ENCODE assay signal across 8 mouse cellular contexts in genomic region chr6:50526597-50527024, GRCm38 (mm10). TPM values are rescaled to one million over a fixed set of nuclear protein-coding genes. Genes with fewer than 3 reads are reported as not detected.
A peak's percentile ranks its signal among the peaks of the same experiment; 100 is the strongest.
DNase-seq lines count a peak whose midpoint lies in the region; ATAC-seq and TF ChIP-seq lines count a peak whose summit lies in the region.

No protein-coding gene starts in this region.

- 25% methylated on average over 7 of the region's 7 CpGs for WGBS in heart, adult 2 months
- 26% methylated on average over 7 of the region's 7 CpGs for WGBS in heart, postnatal 0 days
- 19% methylated on average over 7 of the region's 7 CpGs for WGBS in small intestine, adult 2 months

- H3K36me3 ChIP-seq in heart, adult 2 months (ENCODE audit: control insufficient read depth, insufficient read depth, low read length), result no peaks in the 10 kb centered on the region
- H3K36me3 ChIP-seq in heart, postnatal 0 days (replicated peaks; ENCODE audit: control insufficient read depth, insufficient read depth, low read length), result no peaks in the 10 kb centered on the region
- no peaks in the 10 kb centered on the region for H3K36me3 ChIP-seq in small intestine, adult 2 months (ENCODE audit: control insufficient read depth, insufficient read depth, low read length)

- TF ChIP-seq POLR2A in heart, adult 2 months (IDR thresholded peaks at IDR 0.05; ENCODE audit: insufficient read depth, low read depth, low read length), result no peak
- TF ChIP-seq POLR2A in small intestine, adult 2 months (IDR thresholded peaks at IDR 0.05; ENCODE audit: low read depth, low read length), result no peak

- no peak overlapping the region for H3K4me2 ChIP-seq in heart, postnatal 0 days (ENCODE audit: low read depth, low read length)

- H3K9ac ChIP-seq in heart, adult 2 months (ENCODE audit: low read depth, low read length), result no peak overlapping the region
- H3K9ac ChIP-seq in heart, postnatal 0 days (replicated peaks; ENCODE audit: low read depth, low read length), result no peak overlapping the region

- ATAC-seq in common myeloid progenitor, adult 5-6 weeks (replicated peaks; ENCODE audit: low read depth, poor library complexity, severe bottlenecking), result peak; percentile 79
- ATAC-seq in heart, postnatal 0 days (ENCODE audit: insufficient read depth, low read depth), result peak; percentile 44; the same call in 1 of the 2 replicates
- ATAC-seq in megakaryocyte progenitor cell, adult 5-6 weeks (replicated peaks; ENCODE audit: poor library complexity), result peak; percentile 83

- no peak overlapping the region for H3K4me3 ChIP-seq in heart, adult 2 months
- no peak overlapping the region for H3K4me3 ChIP-seq in heart, postnatal 0 days (ENCODE audit: low read depth, low read length)
- no peak overlapping the region for H3K4me3 ChIP-seq in small intestine, adult 2 months (ENCODE audit: low read depth, low read length)

- TF ChIP-seq CTCF in heart, adult 2 months (IDR thresholded peaks at IDR 0.05), result peak; percentile 92
- peak; percentile 97 for TF ChIP-seq CTCF in heart, postnatal 0 days (IDR thresholded peaks at IDR 0.05; ENCODE audit: low read depth)
- peak; percentile 47; the same call in 1 of the 2 replicates for TF ChIP-seq CTCF in small intestine, adult 2 months (IDR thresholded peaks at IDR 0.05; ENCODE audit: extremely low read depth, insufficient read length, insufficient replicate concordance, low read depth, low read length)

- intact Hi-C loops in heart, adult 2 months (cut with DNase I), result loop anchor here (1.0 to 5.0 kb wide), 2 partner anchors 69 to 214 kb away; partner anchors contain the start of gene Osbpl3
- intact Hi-C loops in heart, postnatal 25 days (cut with DNase I), result loop anchor here (1.0 to 5.0 kb wide), 2 partner anchors 69 to 214 kb away; partner anchors contain the start of gene Osbpl3

- peak; percentile 29 to 53 for DNase-seq in heart, adult 2 months
- no peak for DNase-seq in heart, postnatal 25 days (ENCODE audit: low spot score)
- peak; percentile 71 to 86 for DNase-seq in adrenal gland, adult (ENCODE audit: inconsistent age in 2 of 2, low spot score in 1 of 2)
- DNase-seq in heart, postnatal 0 days (ENCODE audit: low spot score), result peak; percentile 52
- DNase-seq in layer of hippocampus, postnatal 10 days (ENCODE audit: low spot score in 2 of 2), result peak; percentile 79 to 81

- H3K27ac ChIP-seq in heart, adult 2 months, result no peak overlapping the region
- H3K27ac ChIP-seq in heart, postnatal 0 days (ENCODE audit: low read depth), result no peak overlapping the region
- H3K27ac ChIP-seq in small intestine, adult 2 months (ENCODE audit: insufficient read depth, low read depth, low read length), result no peak overlapping the region

- no peaks in the 10 kb centered on the region for H3K4me1 ChIP-seq in heart, adult 2 months (ENCODE audit: control insufficient read depth, insufficient read depth, low read length)
- no peaks in the 10 kb centered on the region for H3K4me1 ChIP-seq in heart, postnatal 0 days (ENCODE audit: control insufficient read depth, insufficient read depth)
- no peaks in the 10 kb centered on the region for H3K4me1 ChIP-seq in small intestine, adult 2 months (ENCODE audit: control insufficient read depth, insufficient read depth, insufficient read length, low read length)

- H3K27me3 ChIP-seq in heart, adult 2 months (ENCODE audit: control insufficient read depth, insufficient read depth, low read length), result no peaks in the 10 kb centered on the region
- H3K27me3 ChIP-seq in heart, postnatal 0 days (ENCODE audit: control insufficient read depth, insufficient read depth, low read length), result no peaks in the 10 kb centered on the region
- H3K27me3 ChIP-seq in small intestine, adult 2 months (ENCODE audit: control insufficient read depth, insufficient read depth, low read length), result no peaks in the 10 kb centered on the region

- no peaks in the 10 kb centered on the region for H3K9me3 ChIP-seq in heart, postnatal 0 days (replicated peaks; ENCODE audit: control insufficient read depth, low read length)

- H3K79me2 ChIP-seq in heart, adult 2 months (replicated peaks; ENCODE audit: control insufficient read depth, insufficient read depth, low read length), result no peaks in the 10 kb centered on the region

- TF ChIP-seq EP300 in heart, adult 2 months (IDR thresholded peaks at IDR 0.05; ENCODE audit: insufficient read depth, low read depth, low read length), result 0 out of 2 replicates have a peak, but pooled peaks have one; percentile 38
- TF ChIP-seq EP300 in heart, postnatal 0 days (IDR thresholded peaks at IDR 0.05; ENCODE audit: low read depth), result no peak

RNA-seq across cellular contexts. Expression of gene Cycs, which starts 39.7 kb away (rescaled TPM):
- 100 to 1,000 TPM; 153 to 156 TPM for total RNA-seq in heart, adult 2 months (2021)
- 29.6 and 71.5 TPM in 2 replicates for polyA plus RNA-seq in heart, adult 2 months (2012; rRNA removed)
- total RNA-seq in heart, postnatal 25 days (2021), result 100 to 1,000 TPM; 173 to 198 TPM
- 127 TPM in 2 replicates for total RNA-seq in common myeloid progenitor, adult 5-6 weeks (2017)
- 86.9 and 87.9 TPM in 2 replicates for total RNA-seq in heart, postnatal 0 days (2014; rRNA removed; ENCODE audit: low replicate concordance)
- 391 and 413 TPM in 2 replicates for polyA plus RNA-seq in heart, postnatal 0 days (2015; fragmentation: Nextera tagmentation; extraction: Ambion mirVana)
- 10 to 100 TPM; 48.4 to 51.7 TPM for total RNA-seq in layer of hippocampus, postnatal 10 days (2021)
- total RNA-seq in megakaryocyte progenitor cell, adult 5-6 weeks (2015), result 111 and 140 TPM in 2 replicates
- total RNA-seq in megakaryocyte progenitor cell, adult 5-6 weeks (2017), result 135 and 142 TPM in 2 replicates
- 0.42 and 1.0 TPM in 2 replicates for polyA plus RNA-seq in small intestine, adult 2 months (2012; rRNA removed)

Comparison
In these comparisons a context has a peak if more than half of its experiments do, and no peak if none do; other contexts are left out.
1. CTCF ChIP-seq: peak in every context shown above with its lines; median percentile 97 in heart, postnatal 0 days; 92 in heart, adult 2 months; 47 in small intestine, adult 2 months.